Mouse (Mus musculus) G1E (cell line): ENCODE data around the gene Kcnip4.

Experiments
- CTCF ChIP-seq: IDR thresholded peaks from 2 replicates; pipeline ENCODE4 v1.5.1; 2012; ENCODE audit warnings: low read depth, low read length, inconsistent platforms, mixed read lengths
- GATA1 ChIP-seq: IDR thresholded peaks from 2 replicates; pipeline ENCODE4 v1.6.1; 2012; ENCODE audit warnings: borderline replicate concordance, low read length, inconsistent platforms, mixed read lengths
- GATA2 ChIP-seq: IDR thresholded peaks from 2 replicates; pipeline ENCODE4 v1.6.1; 2012; ENCODE audit warnings: low read depth, low read length, inconsistent platforms, borderline replicate concordance
- POLR2AphosphoS5 ChIP-seq: IDR thresholded peaks from 2 replicates; pipeline ENCODE4 v1.6.1; 2012; ENCODE audit warnings: low read depth, low read length, inconsistent platforms; ENCODE audit not compliant: insufficient replicate concordance
- TAL1 ChIP-seq: conservative IDR thresholded peaks from 2 replicates; pipeline ENCODE4 v1.6.1; 2012; ENCODE audit warnings: low read depth, low read length, inconsistent platforms, mixed read lengths

DNA sequence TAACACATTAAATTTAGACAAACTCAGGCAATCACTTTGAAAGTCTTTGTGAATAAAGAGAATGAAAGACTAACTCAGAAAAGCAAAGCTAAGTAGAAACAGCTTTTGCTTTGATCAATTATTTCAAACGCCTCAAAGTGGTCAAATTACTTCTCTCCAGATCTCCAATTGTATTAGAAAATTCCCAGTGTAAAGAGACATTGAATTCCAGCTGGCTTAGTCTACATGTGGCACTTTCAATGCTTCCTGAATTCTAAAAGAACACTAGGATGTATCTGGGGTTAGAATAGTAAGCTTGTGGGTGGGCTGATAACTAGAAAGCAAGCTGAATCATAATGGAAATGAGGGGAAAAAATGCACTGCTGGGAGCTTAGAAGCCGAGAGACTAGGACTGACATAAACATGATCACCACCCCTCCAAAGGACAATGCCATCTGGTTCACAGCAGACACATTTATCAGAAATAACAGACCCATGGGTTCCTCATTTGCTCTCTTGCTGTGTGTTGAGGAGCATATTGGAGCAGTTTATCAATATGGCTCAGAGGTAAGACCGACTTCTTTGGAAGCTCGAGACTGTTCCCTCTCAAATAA lies 323.4 kb downstream of the Kcnip4 start:
- TF ChIP-seq CTCF (no peak), GATA1 (no peak), POLR2AphosphoS5 (no peak), TAL1 (no peak), GATA2 (no peak)
